Mouse (Mus musculus) kidney, postnatal 10 days (tissue): Measurements from ENCODE around the gene Chchd3.

Source experiments
- DNase-seq: peaks from one replicate; pipeline ENCODE4 v3.0.0; 2021; ENCODE audit warnings: mixed read lengths

The Chchd3 gene

GRCm38 (mm10) chr6:33059735-33060576, at the start of gene Chchd3:
Gene Chchd3, minus strand, starts transcription at chr6:33060260.
- DNase-seq = peak; percentile 97

GRCm38 (mm10) chr6:33104661-33105060, 44.6 kb upstream of the Chchd3 start:
- DNase-seq = no peak

GRCm38 (mm10) chr6:33098903-33099302, 38.8 kb upstream of the Chchd3 start:
- no peak for DNase-seq

- DNase-seq = no peak
Observed at GRCm38 (mm10) chr6:33094671-33095233, 34.7 kb upstream of the Chchd3 start.

GRCm38 (mm10) chr6:33080186-33080585, 20.1 kb upstream of the Chchd3 start:
- DNase-seq = no peak

- DNase-seq = peak; percentile 15
Observed at GRCm38 (mm10) chr6:33078260-33078936, 18.3 kb upstream of the Chchd3 start.

- DNase-seq = no peak
Observed at GRCm38 (mm10) chr6:33066462-33066861, 6.4 kb upstream of the Chchd3 start.

- DNase-seq = peak; percentile 38
Observed at GRCm38 (mm10) chr6:33059276-33059675, 784 bp downstream of the Chchd3 start.

GRCm38 (mm10) chr6:33056392-33056791, 3.7 kb downstream of the Chchd3 start:
- DNase-seq = no peak

GRCm38 (mm10) chr6:33055663-33056062, 4.4 kb downstream of the Chchd3 start:
- no peak for DNase-seq

- DNase-seq = no peak
Observed at GRCm38 (mm10) chr6:33054946-33055345, 5.1 kb downstream of the Chchd3 start.

GRCm38 (mm10) chr6:33051642-33052041, 8.4 kb downstream of the Chchd3 start:
- DNase-seq = no peak

GRCm38 (mm10) chr6:33049705-33050420, 10.2 kb downstream of the Chchd3 start:
- DNase-seq = no peak

GRCm38 (mm10) chr6:33043480-33043879, 16.6 kb downstream of the Chchd3 start:
- no peak for DNase-seq

- no peak for DNase-seq
Observed at GRCm38 (mm10) chr6:33042880-33043279, 17.2 kb downstream of the Chchd3 start.

- no peak for DNase-seq
Observed at GRCm38 (mm10) chr6:33041978-33042377, 18.1 kb downstream of the Chchd3 start.

- DNase-seq = no peak
Observed at GRCm38 (mm10) chr6:33040360-33041090, 19.5 kb downstream of the Chchd3 start.

GRCm38 (mm10) chr6:33032543-33032942, 27.5 kb downstream of the Chchd3 start:
- DNase-seq = no peak

GRCm38 (mm10) chr6:33031631-33032030, 28.4 kb downstream of the Chchd3 start:
- DNase-seq = no peak

GRCm38 (mm10) chr6:33028296-33028695, 31.8 kb downstream of the Chchd3 start:
- no peak for DNase-seq

GRCm38 (mm10) chr6:33025041-33025440, 35.0 kb downstream of the Chchd3 start:
- no peak for DNase-seq

- DNase-seq = no peak
Observed at GRCm38 (mm10) chr6:33004607-33005006, 55.5 kb downstream of the Chchd3 start.
